In the genomic region with DNA sequence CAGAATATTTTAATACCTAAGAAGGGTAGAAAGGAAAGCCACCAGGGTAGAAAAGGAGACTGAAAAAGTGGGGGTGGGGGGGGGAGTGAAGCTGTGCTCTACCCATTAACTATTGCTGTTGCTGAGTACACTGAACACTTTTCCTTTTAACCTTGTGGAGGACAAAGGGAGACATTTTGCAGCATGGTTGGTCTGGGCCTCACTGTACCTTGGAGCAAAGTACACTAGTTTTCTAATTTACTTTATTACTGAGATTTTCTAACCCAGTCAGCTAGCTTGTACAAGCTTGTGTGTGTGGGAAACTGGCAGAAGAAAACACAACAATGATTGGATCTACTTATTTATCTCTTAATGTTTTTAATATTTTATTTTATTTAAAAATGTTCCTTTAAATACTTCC, we compare ENCODE assay signal across 32 mouse cellular contexts.
"Had no signal": no experiment of that assay in that cellular context is flagged by ENCODE, and none has a peak within 500 bp of the region (broad histone marks: within the 10 kb centered on the region; RNA-seq: fewer than 3 reads in every experiment).

No protein-coding gene starts in this region.

- H3K27ac ChIP-seq: limb, embryonic 10.5 days; limb, embryonic 15.5 days; liver, embryonic 12.5 days; liver, embryonic 13.5 days; liver, embryonic 14.5 days; liver, embryonic 15.5 days; lung, embryonic 15.5 days; macrophage; midbrain, embryonic 10.5 days; midbrain, embryonic 12.5 days; midbrain, embryonic 13.5 days; midbrain, embryonic 15.5 days; neural tube, embryonic 12.5 days; neural tube, embryonic 13.5 days had no signal

- H3K4me3 ChIP-seq: limb, embryonic 10.5 days; limb, embryonic 12.5 days; limb, embryonic 13.5 days; limb, embryonic 15.5 days; liver, embryonic 12.5 days; liver, embryonic 13.5 days; liver, embryonic 15.5 days; lung, embryonic 15.5 days; megakaryocyte, embryonic 14.5 days; midbrain, embryonic 10.5 days; midbrain, embryonic 12.5 days; midbrain, embryonic 13.5 days; midbrain, embryonic 15.5 days; myocyte; neural tube, embryonic 12.5 days; neural tube, embryonic 13.5 days had no signal

- H3K4me2 ChIP-seq: limb, embryonic 12.5 days; limb, embryonic 13.5 days; limb, embryonic 15.5 days; liver, embryonic 11.5 days; liver, embryonic 12.5 days; liver, embryonic 13.5 days; liver, embryonic 15.5 days; lung, embryonic 14.5 days; lung, embryonic 15.5 days; midbrain, embryonic 12.5 days; midbrain, embryonic 13.5 days; midbrain, embryonic 15.5 days; neural tube, embryonic 12.5 days; neural tube, embryonic 13.5 days had no signal

- H3K36me3 ChIP-seq: limb, embryonic 10.5 days; limb, embryonic 12.5 days; limb, embryonic 13.5 days; limb, embryonic 15.5 days; liver, embryonic 12.5 days; liver, embryonic 13.5 days; liver, embryonic 15.5 days; lung, embryonic 15.5 days; midbrain, embryonic 10.5 days; midbrain, embryonic 12.5 days; midbrain, embryonic 13.5 days; midbrain, embryonic 15.5 days; neural tube, embryonic 12.5 days; neural tube, embryonic 13.5 days had no signal

- H3K4me1 ChIP-seq: limb, embryonic 15.5 days; liver, embryonic 12.5 days; liver, embryonic 13.5 days; liver, embryonic 15.5 days; lung, embryonic 15.5 days; megakaryocyte, embryonic 14.5 days; midbrain, embryonic 10.5 days; midbrain, embryonic 12.5 days; midbrain, embryonic 15.5 days; neural tube, embryonic 12.5 days had no signal

- H3K9me3 ChIP-seq: limb, embryonic 10.5 days; limb, embryonic 12.5 days; limb, embryonic 13.5 days; limb, embryonic 15.5 days; liver, embryonic 12.5 days; liver, embryonic 13.5 days; liver, embryonic 15.5 days; lung, embryonic 15.5 days; midbrain, embryonic 10.5 days; midbrain, embryonic 12.5 days; midbrain, embryonic 13.5 days; midbrain, embryonic 15.5 days; neural tube, embryonic 12.5 days; neural tube, embryonic 13.5 days had no signal

- H3K9ac ChIP-seq: limb, embryonic 12.5 days; limb, embryonic 13.5 days; limb, embryonic 15.5 days; liver, embryonic 12.5 days; liver, embryonic 13.5 days; liver, embryonic 14.5 days; liver, embryonic 15.5 days; liver, postnatal 0 days; lung, embryonic 14.5 days; lung, embryonic 15.5 days; midbrain, embryonic 12.5 days; midbrain, embryonic 13.5 days; midbrain, embryonic 15.5 days; neural tube, embryonic 12.5 days; neural tube, embryonic 13.5 days had no signal

- ATAC-seq: liver, embryonic 12.5 days; liver, postnatal 0 days; lung, postnatal 0 days; midbrain, embryonic 13.5 days; midbrain, embryonic 15.5 days; midbrain, embryonic 16.5 days had no signal

- DNase-seq: left cerebral cortex, postnatal 4 days; liver; liver, embryonic 13.5 days; liver, postnatal 0 days; lung, adult 18-20 months; lung, adult 2 months; lung, embryonic 14.5 days; lung, postnatal 10 days; lung, postnatal 14 days; lung, postnatal 36 days; lung, postnatal 4 days; midbrain, embryonic 14.5 days had no signal

- H3K27me3 ChIP-seq: limb, embryonic 12.5 days; limb, embryonic 13.5 days; limb, embryonic 15.5 days; liver, embryonic 12.5 days; liver, embryonic 13.5 days; liver, embryonic 15.5 days; lung, embryonic 15.5 days; megakaryocyte, embryonic 14.5 days; midbrain, embryonic 12.5 days; midbrain, embryonic 13.5 days; midbrain, embryonic 15.5 days; neural tube, embryonic 12.5 days; neural tube, embryonic 13.5 days had no signal
